Mouse (Mus musculus) cortical plate, adult 2 months (tissue): ENCODE measurements around the gene Zbtb38. TPM values are rescaled to one million over a fixed set of nuclear protein-coding genes. Genes with fewer than 3 reads are reported as not detected.
A peak's percentile ranks its signal among the peaks of the same experiment; 100 is the strongest.

Source experiments
- H3K27ac ChIP-seq: fragments of 200-500 bp; 2 replicates; pipeline ENCODE4 v1.5.1; 2012; ENCODE audit warnings: low read length, control low read depth, inconsistent platforms; ENCODE audit not compliant: insufficient read depth
- H3K4me1 ChIP-seq: fragments of 200-500 bp; 2 replicates; pipeline ENCODE4 v1.6.1; 2011; ENCODE audit warnings: low read length; ENCODE audit not compliant: control insufficient read depth, insufficient read depth
- H3K4me3 ChIP-seq: fragments of 200-500 bp; 2 replicates; pipeline ENCODE4 v1.5.1; 2011; ENCODE audit warnings: mild to moderate bottlenecking, low read length, control low read depth; ENCODE audit not compliant: insufficient read depth
- CTCF ChIP-seq: fragments of 200-500 bp; IDR thresholded peaks from 2 replicates; pipeline ENCODE4 v1.5.1; 2011; ENCODE audit warnings: mild to moderate bottlenecking, control low read depth, low read length; ENCODE audit not compliant: insufficient read depth; ENCODE audit errors: extremely low read depth
- POLR2A ChIP-seq: fragments of 200-500 bp; IDR thresholded peaks from 2 replicates; pipeline ENCODE4 v1.6.1; 2011; ENCODE audit warnings: mild to moderate bottlenecking, low read length, control low read depth; ENCODE audit not compliant: insufficient read depth; ENCODE audit errors: extremely low read depth
- polyA plus RNA-seq: library from polyadenylated mRNA; depleted of rRNA; stranded (reverse); fragments of >200 nt; gene quantifications from 2 replicates; pipeline ENCODE4 v1.2.3, GENCODE M21; 2012

Gene Zbtb38
- polyA plus RNA-seq, 1 experiment = 19.1 TPM

DNA sequence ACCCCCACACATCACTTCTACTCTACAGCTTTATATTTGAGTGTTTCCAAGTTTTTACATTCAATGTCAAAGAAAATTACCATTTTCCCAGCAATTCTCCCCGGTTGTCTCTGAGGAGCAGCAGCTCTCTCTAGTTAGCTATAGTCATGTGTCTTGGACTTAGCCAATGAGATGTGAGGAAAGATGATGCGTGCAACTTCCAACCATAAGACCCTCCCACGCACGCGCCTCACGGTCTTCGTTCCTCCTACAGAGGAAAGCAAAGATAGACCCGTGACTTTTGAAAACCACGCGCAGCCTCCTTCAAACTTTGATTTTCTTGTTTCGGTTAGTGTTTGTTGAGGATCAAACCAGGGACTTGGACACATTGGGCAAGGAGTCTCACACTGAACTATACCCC lies 2.0 kb downstream of the Zbtb38 start:
- no peak overlapping the region for H3K27ac ChIP-seq
- H3K4me3 ChIP-seq = no peak overlapping the region
- TF ChIP-seq CTCF (no peak), POLR2A (no peak)
- H3K4me1 ChIP-seq = no peaks in the 10 kb centered on the region

DNA sequence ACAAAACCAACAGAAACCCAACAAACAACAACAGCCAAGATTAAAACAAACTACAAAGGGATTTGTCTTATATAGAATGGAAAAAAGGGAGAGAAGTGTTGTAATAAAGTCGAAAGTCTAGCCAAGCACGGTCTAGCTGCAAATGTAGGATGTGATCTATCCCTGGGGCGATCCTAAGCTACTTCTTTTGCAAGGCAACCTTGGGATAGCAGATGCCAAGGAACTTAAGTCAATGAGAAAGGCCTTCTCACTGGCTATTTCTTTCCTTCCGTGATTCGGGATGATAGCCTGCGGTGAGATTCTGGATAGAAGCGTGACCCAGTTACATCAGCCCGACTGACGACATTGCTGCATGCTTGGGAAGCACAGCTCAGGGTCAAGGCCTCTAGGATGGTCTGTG lies 6.1 kb downstream of the Zbtb38 start:
- no peaks in the 10 kb centered on the region for H3K4me1 ChIP-seq
- H3K27ac ChIP-seq = no peak overlapping the region
- no peak overlapping the region for H3K4me3 ChIP-seq
- TF ChIP-seq POLR2A (no peak), CTCF (no peak)

DNA sequence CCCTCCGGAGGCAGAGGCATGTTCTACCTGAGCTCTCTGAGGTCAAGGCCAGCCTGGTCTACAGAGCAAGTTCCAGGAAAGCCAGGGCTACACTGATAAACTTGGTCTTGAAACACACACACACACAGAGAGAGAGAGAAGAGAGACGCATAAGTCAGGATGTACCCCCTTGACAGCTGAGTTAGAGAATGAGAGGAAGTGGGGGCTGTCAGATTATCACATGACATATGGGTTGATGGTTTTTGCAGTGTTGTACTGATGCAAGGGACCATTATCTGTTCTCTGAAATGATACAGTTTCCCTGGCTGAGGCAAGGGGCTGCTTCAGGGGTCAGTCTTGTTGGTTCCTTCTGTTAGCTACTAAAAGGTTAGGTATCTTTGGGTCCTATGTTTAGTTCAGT lies 7.7 kb downstream of the Zbtb38 start:
- Histone ChIP-seq H3K4me3 (no peak overlapping the region), H3K4me1 (peaks cover 4% of the 10 kb centered on the region), H3K27ac (no peak overlapping the region)
- no peak for TF ChIP-seq POLR2A
- no peak for TF ChIP-seq CTCF

DNA sequence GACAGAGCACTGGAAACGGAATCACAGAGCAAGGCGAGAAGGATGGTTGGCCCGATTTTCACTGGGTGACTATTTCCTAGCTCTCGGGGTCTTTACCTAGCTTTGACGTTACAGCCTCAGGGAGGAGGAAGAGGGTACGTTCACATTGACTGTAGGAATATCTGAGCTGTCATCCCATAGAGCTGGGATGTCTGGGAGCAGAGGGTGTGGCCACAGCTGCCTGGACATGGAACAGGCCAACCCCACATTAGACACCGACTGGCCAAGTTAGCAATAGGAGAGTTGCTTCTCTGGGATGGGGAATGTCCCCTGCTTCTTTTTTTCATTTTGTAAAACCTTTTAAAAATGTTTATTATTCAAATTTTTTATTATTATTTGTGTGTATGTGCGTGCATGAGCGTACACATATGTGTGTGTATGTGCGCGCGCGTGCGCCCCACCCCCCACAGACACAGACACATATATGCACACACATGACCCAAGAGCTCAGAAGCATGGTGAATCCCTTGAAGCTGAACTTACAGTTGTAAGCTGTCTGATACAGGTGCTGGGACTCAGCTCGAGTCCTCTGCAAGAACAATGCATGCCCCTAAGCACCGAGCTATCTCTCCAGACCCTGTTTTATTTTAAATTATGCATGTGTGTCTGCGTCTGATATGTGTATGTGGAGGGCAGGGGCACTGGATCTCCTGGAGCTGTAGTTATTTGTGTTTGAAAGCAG lies 11.1 kb downstream of the Zbtb38 start:
- no peak for TF ChIP-seq CTCF
- TF ChIP-seq POLR2A = no peak
- Histone ChIP-seq H3K4me3 (no peak overlapping the region), H3K4me1 (peaks cover 5% of the 10 kb centered on the region), H3K27ac (no peak overlapping the region)

DNA sequence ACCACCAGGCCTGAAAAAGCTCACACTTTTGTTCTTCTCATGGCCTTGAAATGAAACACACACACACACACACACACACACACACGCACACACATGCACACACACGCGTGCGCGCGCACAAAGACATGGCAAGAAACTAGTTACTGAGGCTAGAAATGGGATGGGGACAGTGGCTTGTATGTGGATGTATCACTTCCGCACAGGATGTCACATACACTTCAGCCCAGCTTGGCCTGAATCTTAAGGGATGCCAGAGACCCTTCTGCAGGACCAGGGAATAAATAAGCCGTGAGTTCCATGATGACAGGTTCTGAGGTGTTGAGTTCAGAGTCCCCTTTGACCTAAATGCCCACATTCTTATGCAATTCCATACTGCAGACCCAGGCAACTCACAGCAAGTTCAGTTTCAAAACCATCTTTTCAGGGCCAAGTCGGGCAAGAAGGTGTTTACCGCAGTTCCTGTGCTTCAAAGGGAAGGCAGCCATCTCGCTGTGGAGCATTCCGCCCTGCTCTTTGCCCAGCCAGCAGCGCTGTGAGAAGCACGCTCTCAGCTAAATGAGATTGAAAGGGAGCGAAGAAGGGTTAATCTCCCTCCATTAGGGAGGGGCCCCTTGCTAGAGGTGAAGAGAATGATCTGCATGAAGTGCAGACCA lies 11.8 kb downstream of the Zbtb38 start:
- Histone ChIP-seq H3K4me3 (no peak overlapping the region), H3K4me1 (peaks cover 5% of the 10 kb centered on the region), H3K27ac (no peak overlapping the region)
- TF ChIP-seq CTCF = no peak
- no peak for TF ChIP-seq POLR2A

DNA sequence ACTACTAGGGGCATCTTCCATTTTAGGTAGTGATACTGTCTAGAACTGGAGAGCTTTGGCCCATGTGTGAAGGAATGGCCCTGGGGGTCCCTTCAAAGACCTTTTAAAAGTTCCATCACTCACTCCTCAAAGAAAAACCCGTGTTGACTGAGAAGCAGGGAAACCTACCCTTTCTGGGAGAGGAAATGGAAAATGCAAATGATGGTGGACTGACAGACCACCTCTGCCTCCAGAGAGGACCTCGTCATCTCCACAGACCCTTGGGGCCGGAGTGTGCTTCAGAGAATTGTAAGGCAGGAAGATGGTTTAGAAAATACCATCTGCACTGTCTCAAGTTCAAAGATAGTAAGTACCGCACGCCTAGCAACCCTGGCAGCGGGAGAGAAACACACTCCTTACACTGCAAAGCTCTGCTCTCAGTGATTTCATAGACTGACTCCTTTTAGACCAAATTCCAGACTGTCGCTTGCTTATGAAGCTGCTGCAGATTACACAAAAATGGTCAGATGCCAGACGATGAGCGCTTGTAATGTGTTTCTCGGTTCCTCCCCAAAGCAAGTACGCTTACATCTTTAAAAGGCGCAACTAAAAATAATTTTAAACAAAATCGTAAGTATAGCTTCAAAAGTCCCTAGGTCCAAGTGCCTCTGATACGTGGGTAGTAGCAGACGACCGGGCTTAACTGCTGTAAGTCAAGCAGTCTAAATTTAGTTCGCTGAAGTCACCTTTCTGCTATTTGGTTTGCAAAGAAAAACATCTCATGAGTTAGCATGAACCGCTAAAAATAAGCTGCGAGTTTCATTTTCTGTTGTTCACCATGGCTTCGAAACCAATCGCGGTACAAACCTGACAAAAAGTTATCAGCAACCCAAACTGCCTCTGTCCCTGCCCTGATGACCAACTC lies 12.6 kb downstream of the Zbtb38 start:
- TF ChIP-seq CTCF (no peak), POLR2A (peak; percentile 63; the same call in 1 of the 2 replicates)
- H3K27ac ChIP-seq = 0 out of 2 replicates have a peak overlapping the region, but pooled peaks have one; percentile 38
- H3K4me3 ChIP-seq = no peak overlapping the region
- peaks cover 5% of the 10 kb centered on the region for H3K4me1 ChIP-seq

DNA sequence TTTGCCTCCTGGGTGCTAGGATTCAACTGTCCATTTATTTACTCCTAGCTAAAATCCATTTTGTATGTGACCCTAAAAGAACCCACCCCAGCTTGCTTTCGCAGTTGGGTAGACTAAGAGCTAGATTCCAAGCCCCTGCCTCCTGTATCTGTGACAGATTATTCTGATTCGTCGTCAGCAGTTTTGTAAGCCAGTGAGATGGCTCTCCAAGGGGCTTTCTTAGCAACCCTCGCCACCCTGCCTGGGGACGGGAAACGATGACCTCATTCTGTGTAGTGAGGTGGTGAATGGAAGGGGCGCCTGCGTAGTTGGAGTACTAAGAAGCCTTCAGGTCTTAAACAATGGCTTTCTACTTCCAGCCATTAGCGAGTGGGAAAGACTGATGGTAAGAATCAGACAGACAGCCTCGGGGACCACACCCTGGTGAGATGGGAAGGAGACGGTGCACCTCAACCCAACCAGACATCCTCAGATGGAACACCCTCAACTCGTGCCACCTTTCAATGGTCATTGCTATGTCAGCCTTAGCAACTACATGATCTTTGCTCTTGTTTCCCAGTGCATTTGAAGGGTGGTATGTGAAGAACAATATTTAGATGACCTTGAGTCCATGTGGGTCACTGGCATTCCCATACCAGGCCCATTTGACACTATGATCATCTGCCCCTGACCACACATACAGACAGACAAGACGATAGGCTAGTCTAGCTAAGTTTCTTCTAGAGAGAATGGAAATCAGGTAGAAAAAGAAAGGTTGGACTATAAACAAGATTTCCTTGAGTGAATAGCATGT lies 13.9 kb downstream of the Zbtb38 start:
- H3K27ac ChIP-seq = no peak overlapping the region
- peaks cover 5% of the 10 kb centered on the region for H3K4me1 ChIP-seq
- TF ChIP-seq POLR2A (no peak), CTCF (no peak)
- H3K4me3 ChIP-seq = no peak overlapping the region

DNA sequence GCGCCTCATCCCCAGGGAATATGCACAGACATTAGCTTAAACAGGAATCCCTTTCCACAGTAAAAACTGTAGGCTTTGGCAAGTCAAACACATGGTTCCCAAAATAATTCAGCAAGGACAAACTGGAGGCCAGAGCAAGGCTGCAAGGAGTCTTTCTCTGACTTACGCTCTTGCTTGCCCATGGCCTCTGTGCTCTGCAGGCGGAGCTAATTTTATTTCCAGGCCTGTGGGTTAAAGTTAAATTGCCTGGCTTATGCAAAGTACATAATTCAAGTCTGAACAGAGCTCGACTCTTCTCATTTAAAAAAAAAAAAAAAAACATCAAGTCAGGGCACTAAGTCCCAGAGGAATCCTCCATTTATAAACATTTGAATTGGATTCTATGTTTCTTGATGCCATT lies 16.7 kb downstream of the Zbtb38 start:
- TF ChIP-seq CTCF (no peak), POLR2A (no peak)
- no peak overlapping the region for H3K27ac ChIP-seq
- H3K4me1 ChIP-seq = peaks cover 5% of the 10 kb centered on the region
- no peak overlapping the region for H3K4me3 ChIP-seq

DNA sequence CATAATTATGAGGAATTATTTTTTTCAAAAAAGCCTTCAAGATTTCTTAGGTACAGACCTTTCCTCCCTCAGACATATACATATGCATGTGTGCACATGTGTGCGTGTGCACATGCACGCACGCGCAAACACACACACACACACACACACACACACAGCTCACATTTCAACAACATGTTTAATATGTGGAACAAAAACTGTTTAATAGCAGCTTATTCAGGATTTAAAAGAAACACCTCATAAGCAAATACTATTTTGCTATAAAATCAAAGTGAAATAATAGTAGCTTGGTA lies 19.3 kb downstream of the Zbtb38 start:
- Histone ChIP-seq H3K4me3 (peak overlapping the region; percentile 85), H3K4me1 (no peaks in the 10 kb centered on the region; the same call in 1 of the 2 replicates), H3K27ac (peak overlapping the region; percentile 96; the same call in 1 of the 2 replicates)
- TF ChIP-seq CTCF (no peak), POLR2A (no peak)
